Mouse (Mus musculus): ENCODE data around the gene Nsf. TPM values are rescaled to one million over a fixed set of nuclear protein-coding genes. Genes with fewer than 3 reads are reported as not detected.

The Nsf gene
- polyA plus RNA-seq (2015; fragmentation: Nextera tagmentation; extraction: Ambion mirVana) = 15.9 and 17.0 TPM in 2 replicates

GRCm38 (mm10) chr11:103953896-103954292 lies at the start of gene Nsf:
Nsf (minus strand) TSS chr11:103954056.

GRCm38 (mm10) chr11:103773387-103774227 lies 180.2 kb downstream of the Nsf start, which contains the start of gene Wnt3:
Wnt3 (plus strand) TSS chr11:103774150.

Other genes starting within 250 kb of the Nsf start
- gene Wnt9b, start 204.2 kb downstream of the Nsf start, polyA plus RNA-seq (2015; fragmentation: Nextera tagmentation; extraction: Ambion mirVana) = not detected in 2 replicates
- gene Wnt3, start 179.9 kb downstream of the Nsf start, polyA plus RNA-seq (2015; fragmentation: Nextera tagmentation; extraction: Ambion mirVana) = 0.08 and 0.60 TPM in 2 replicates
- gene Arf2, start 12.7 kb upstream of the Nsf start, polyA plus RNA-seq (2015; fragmentation: Nextera tagmentation; extraction: Ambion mirVana) = 21.1 and 26.0 TPM in 2 replicates
- not detected in 2 replicates for gene Crhr1, start 178.8 kb upstream of the Nsf start, polyA plus RNA-seq (2015; fragmentation: Nextera tagmentation; extraction: Ambion mirVana)
- not detected in 2 replicates for gene Sppl2c, start 232.3 kb upstream of the Nsf start, polyA plus RNA-seq (2015; fragmentation: Nextera tagmentation; extraction: Ambion mirVana)